ENCODE assay signal across 7 mouse cellular contexts in genomic region chr11:75136666-75137398, GRCm38 (mm10). TPM values are rescaled to one million over a fixed set of nuclear protein-coding genes. Genes with fewer than 3 reads are reported as not detected.
DNase-seq lines count a peak whose midpoint lies in the region; ATAC-seq and TF ChIP-seq lines count a peak whose summit lies in the region.

No protein-coding gene starts in this region.

- 33% methylated on average over 5 of the region's 5 CpGs for WGBS in lung, embryonic 14.5 days

- no peak overlapping the region for H3K4me3 ChIP-seq in lung, embryonic 14.5 days (ENCODE audit: low read depth, low read length)

- no peak overlapping the region for H3K4me2 ChIP-seq in lung, embryonic 14.5 days

- H3K4me1 ChIP-seq in lung, embryonic 14.5 days (ENCODE audit: insufficient read depth) = peaks cover 38% of the 10 kb centered on the region

- peak; percentile 63 for ATAC-seq in CD4-positive, CD25-positive, alpha-beta regulatory T cell, adult 4 months
- peak; percentile 86 to 95 for ATAC-seq in hematopoietic stem cell, adult 5-6 weeks (replicated peaks in 1 of 2; ENCODE audit: insufficient read depth in 1 of 2, low FRiP score in 2 of 2, low TSS enrichment in 1 of 2, low read depth in 1 of 2, poor library complexity in 2 of 2, severe bottlenecking in 2 of 2)
- ATAC-seq in lung, embryonic 14.5 days (ENCODE audit: insufficient read depth) = no peak
- ATAC-seq in cerebellum, adult (ENCODE audit: insufficient number of reproducible peaks, low FRiP score, low TSS enrichment) = no peak

- no peaks in the 10 kb centered on the region for H3K9me3 ChIP-seq in lung, embryonic 14.5 days (ENCODE audit: low read depth, low read length)

- H3K27ac ChIP-seq in lung, embryonic 14.5 days (ENCODE audit: low read depth) = peak overlapping the region; percentile 16; the same call in 1 of the 2 replicates

- H3K9ac ChIP-seq in lung, embryonic 14.5 days = no peak overlapping the region

- no peak for TF ChIP-seq CTCF in lung, embryonic 14.5 days (IDR thresholded peaks at IDR 0.05; ENCODE audit: low read depth)

- no peaks in the 10 kb centered on the region for H3K27me3 ChIP-seq in lung, embryonic 14.5 days (ENCODE audit: insufficient read depth, low read length)

- DNase-seq in adrenal gland, postnatal 14 days = peak; percentile 68
- peak; percentile 59 for DNase-seq in lung, embryonic 14.5 days
- DNase-seq in MN1 (ENCODE audit: low spot score) = no peak
- no peak for DNase-seq in right cerebral cortex, postnatal 4 days

- no peaks in the 10 kb centered on the region for H3K36me3 ChIP-seq in lung, embryonic 14.5 days (ENCODE audit: insufficient read depth)

RNA-seq across cellular contexts. Expression of gene Hic1, which starts 32.5 kb away (rescaled TPM):
- polyA plus RNA-seq in CD4-positive, CD25-positive, alpha-beta regulatory T cell, adult 4 months (2017; shearing (Covaris generic)) = under 1 TPM in 1 of 2 experiments, not detected in 1; 0.36 TPM
- 14.5 and 17.0 TPM in 2 replicates for total RNA-seq in adrenal gland, postnatal 14 days (2021)
- not detected in 2 replicates for total RNA-seq in hematopoietic stem cell, adult 5-6 weeks (2017)
- polyA plus RNA-seq in lung, embryonic 14.5 days (2014; fragmentation: Nextera tagmentation; extraction: Ambion mirVana) = 14.0 and 15.6 TPM in 2 replicates

RNA-seq across cellular contexts. Expression of gene Ovca2, which starts 41.8 kb away (rescaled TPM):
- polyA plus RNA-seq in CD4-positive, CD25-positive, alpha-beta regulatory T cell, adult 4 months (2017; shearing (Covaris generic)) = 10 to 100 TPM; 19.2 to 29.4 TPM
- 14.5 and 15.8 TPM in 2 replicates for total RNA-seq in adrenal gland, postnatal 14 days (2021)
- total RNA-seq in hematopoietic stem cell, adult 5-6 weeks (2017) = 17.1 and 20.8 TPM in 2 replicates
- polyA plus RNA-seq in lung, embryonic 14.5 days (2014; fragmentation: Nextera tagmentation; extraction: Ambion mirVana) = 28.6 and 29.9 TPM in 2 replicates

RNA-seq across cellular contexts. Expression of gene Dph1, which starts 54.2 kb away (rescaled TPM):
- polyA plus RNA-seq in CD4-positive, CD25-positive, alpha-beta regulatory T cell, adult 4 months (2017; shearing (Covaris generic)) = 10 to 100 TPM; 11.0 to 20.6 TPM
- 22.3 and 28.5 TPM in 2 replicates for total RNA-seq in adrenal gland, postnatal 14 days (2021)
- total RNA-seq in hematopoietic stem cell, adult 5-6 weeks (2017) = 7.8 and 14.0 TPM in 2 replicates
- 25.0 and 26.5 TPM in 2 replicates for polyA plus RNA-seq in lung, embryonic 14.5 days (2014; fragmentation: Nextera tagmentation; extraction: Ambion mirVana)

RNA-seq across cellular contexts. Expression of gene Rtn4rl1, which starts 56.8 kb away (rescaled TPM):
- polyA plus RNA-seq in CD4-positive, CD25-positive, alpha-beta regulatory T cell, adult 4 months (2017; shearing (Covaris generic)) = 1 to 10 TPM; 1.5 to 1.8 TPM
- total RNA-seq in adrenal gland, postnatal 14 days (2021) = 29.5 and 32.6 TPM in 2 replicates
- total RNA-seq in hematopoietic stem cell, adult 5-6 weeks (2017) = 0.84 TPM in 1 of 2 replicates, not detected in the other
- 1.1 and 1.5 TPM in 2 replicates for polyA plus RNA-seq in lung, embryonic 14.5 days (2014; fragmentation: Nextera tagmentation; extraction: Ambion mirVana)

Comparison
In these comparisons a context has a peak if more than half of its experiments do, and no peak if none do; other contexts are left out.
1. ATAC-seq: peak in CD4-positive, CD25-positive, alpha-beta regulatory T cell, adult 4 months (single experiment) and hematopoietic stem cell, adult 5-6 weeks (2 of 2); none in lung, embryonic 14.5 days (single experiment) and cerebellum, adult (single experiment).
2. DNase-seq: peak in adrenal gland, postnatal 14 days (single experiment) and lung, embryonic 14.5 days (single experiment); none in MN1 (single experiment) and right cerebral cortex, postnatal 4 days (single experiment).
3. RNA of gene Hic1, which starts 32.5 kb away (total RNA-seq): 14.5 to 17.0 TPM in adrenal gland, postnatal 14 days; not detected in hematopoietic stem cell, adult 5-6 weeks; every median in the first group is over 10 times any median in the second.